Mouse (Mus musculus) spleen, adult 18-20 months (tissue): ENCODE measurements at regions not wholly inside any gene's neighbourhood (a gene's known extent, or its start where the extent isn't known, plus 50 kb on each side); places are given as distances from the start of the nearest gene placed in this dataset.

ENCODE experiments used
- DNase-seq, 2 experiments: peaks; one replicate each; pipeline ENCODE4 v3.0.0; 2022; ENCODE audit warnings: mixed read lengths in 2 of 2

DNA sequence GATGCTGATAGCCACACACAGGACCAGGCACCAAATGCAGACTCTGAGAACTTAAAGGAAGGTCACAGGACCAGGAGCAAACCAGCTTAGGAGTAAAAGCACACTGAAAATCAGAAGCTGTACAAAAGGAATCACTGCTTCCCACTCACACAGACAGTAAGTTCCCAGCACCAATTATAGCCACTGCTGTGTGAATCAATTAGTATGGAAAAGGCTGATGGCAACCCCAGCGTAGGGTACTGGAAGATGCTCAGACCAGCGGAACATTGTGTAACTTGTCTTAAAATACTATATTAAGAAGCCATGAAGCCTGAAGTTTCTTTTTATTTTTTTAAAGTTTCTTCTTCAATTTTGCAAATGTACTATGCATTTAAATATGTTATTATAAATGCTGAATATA is 115.8 kb downstream of the Lnpk start:
- DNase-seq = no peak

DNA sequence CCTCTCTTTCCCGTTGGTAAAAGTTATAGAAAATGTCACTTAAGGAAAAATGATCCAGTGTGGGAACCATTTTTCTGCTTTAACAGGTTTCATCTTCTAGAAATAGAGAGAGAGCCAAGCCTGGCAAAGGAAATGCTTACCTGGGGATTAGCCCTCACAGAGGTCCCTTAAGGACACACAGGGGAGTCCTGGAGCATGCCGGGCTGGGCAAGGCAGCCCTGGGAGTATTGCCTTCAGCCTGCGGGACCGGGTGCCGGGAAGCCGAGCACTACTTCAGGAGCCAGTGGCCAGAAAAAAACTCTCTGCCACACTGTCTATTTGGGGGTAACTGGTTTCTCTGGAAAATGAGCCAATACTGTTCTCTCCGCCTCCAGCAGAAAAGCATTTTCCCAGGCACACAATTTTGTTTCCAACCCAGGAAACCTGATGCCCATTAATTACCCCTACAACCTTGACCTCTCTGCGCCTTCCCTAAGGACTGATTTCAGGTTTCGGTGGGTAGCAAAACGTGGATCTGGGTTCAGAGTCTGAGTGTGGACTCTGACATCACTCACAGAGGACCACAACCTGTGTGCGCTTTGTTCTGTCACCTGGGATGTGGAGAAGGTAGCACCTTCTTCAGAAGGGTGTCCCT is 117.9 kb downstream of the Lnpk start:
- DNase-seq = no peak

DNA sequence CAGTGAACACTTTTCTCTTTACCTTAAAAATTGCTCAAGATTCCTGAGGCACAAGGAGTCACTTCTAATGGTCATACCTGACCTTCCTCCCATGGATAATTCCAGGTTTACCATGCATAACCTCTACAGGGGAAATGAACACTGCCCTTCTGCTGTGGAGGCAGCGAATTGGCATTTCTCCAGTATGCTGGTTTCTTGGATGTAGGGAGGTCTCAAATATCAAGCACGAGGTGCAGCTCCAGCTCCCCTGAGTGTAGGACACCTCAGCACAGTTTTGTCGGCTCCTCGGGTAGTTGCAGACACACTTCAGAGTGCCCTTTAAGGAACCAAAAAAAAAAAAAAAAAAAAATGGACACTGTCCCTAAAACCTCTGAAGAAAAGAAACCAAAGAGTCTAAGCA is 124.8 kb downstream of the Lnpk start:
- no peak for DNase-seq

DNA sequence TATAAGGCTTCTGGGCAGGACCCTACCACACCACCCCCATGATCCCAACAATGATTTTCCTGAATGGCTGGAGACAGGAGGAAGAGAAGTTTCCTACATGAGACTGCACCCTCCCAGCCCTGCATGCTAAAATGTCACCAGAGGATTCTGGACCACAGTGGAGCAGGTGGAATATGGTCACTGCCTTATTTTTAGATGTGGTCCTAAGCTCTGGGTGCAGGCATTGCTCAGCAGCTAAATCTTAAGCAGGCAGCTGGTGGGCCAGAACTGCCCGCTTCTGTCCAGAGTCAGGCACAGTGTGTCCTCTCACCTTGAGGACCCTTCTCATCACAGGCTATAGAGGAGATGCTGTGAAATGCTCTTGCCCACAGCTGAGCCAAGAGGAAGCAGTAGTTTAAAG is 126.6 kb downstream of the Lnpk start:
- no peak for DNase-seq

DNA sequence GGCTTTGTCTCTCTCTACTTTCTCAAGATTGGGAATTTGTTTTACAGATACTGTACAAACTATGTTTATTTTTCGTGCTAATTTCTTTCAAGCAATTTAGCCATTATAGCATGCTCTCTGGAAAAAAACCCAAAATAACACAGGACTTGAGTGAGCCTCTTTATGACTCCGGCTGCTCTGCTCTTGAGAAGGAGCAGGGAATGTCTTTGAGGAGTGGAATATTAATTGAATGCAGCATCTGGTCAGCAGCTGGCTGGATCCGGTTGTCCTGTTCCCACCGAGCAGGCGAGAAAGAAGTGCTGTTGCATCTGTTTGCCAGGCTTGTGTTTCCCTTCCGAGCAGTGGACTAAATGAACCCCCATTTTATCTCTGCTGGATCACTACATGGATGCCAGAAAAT is 127.7 kb downstream of the Lnpk start:
- no peak for DNase-seq

DNA sequence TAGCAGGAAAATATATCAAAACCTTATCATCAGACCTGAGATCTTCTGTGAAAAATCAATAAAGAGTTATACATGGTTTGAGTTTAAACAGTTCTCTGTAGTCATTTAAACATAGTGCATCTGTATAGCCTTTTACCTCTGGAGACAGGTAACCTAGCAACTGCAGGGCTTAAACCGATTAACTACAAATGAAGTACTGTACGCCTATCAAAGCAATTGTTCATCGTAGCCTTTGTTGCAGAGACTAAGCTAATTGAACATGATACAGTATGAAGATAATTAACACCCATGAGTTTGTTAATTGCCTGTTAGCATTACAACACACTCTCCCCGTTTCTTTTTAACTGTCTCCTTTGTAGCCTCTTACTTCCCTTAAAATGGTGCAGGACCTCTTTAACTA is 128.2 kb downstream of the Lnpk start:
- DNase-seq = no peak

DNA sequence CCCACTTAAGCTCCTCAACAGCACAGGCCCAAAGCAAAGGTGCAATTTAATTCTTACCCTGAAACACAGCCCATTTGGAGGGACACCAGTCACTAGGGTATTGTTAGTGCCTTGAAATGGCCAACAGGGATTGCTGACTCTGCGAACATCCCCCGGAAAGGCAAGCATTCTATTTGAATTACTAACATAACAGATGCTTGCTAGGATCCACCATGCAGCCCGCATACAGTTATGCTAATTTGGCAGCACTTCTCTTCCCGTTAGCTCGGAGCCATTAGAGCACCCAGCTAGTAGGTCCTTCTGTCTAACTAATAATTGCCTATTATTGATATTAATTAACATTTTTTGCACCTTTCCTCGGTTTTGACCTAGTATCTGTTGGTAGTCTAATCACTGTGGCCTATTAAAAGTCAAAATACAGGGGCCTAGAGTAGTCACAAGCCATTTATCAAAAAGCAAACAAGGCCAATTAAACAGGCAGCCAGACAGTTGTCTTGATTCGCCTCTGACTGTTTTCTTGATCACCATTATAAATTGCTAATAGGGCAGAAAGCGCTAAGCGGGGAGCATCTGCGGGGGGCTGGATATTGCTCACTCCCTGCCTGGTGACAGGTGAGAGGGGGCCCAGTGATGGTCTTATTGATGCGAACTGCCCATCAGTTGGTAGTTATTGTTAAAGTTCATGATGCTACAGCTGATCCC is 129.0 kb downstream of the Lnpk start:
- DNase-seq = no peak

DNA sequence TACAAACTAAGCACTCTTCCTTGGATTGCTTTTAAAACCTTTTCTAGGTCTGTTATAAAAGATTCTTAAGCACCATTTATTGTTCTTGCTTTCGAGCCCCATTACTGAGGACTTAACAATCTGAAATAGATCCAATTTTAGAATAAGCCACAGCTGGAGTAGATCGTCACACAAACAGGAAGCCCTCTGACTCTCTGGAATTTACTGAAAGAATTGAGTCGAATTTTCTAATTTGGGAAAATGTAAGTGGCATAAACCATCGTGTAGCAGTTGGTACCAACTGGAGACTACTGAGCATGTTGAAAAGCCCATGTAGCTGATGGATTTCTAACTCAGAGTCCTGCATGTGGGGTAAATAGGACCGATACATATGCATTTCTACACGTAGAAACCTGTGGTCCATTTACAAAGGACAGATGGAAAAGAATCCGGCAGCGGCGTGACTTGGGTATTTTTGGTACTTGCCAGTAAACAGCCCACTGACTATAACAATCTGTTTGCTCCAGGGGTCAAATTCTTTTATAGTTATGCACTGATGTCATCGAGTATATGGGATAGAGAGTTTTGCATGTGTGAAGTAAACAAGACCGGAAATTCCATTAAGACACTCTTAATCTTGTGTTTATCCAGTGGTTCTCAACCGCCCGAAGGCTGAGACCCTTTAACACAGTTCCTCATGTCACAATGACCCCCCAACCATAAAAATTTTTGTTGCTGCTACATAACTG is 143.9 kb downstream of the Lnpk start:
- no peak for DNase-seq

DNA sequence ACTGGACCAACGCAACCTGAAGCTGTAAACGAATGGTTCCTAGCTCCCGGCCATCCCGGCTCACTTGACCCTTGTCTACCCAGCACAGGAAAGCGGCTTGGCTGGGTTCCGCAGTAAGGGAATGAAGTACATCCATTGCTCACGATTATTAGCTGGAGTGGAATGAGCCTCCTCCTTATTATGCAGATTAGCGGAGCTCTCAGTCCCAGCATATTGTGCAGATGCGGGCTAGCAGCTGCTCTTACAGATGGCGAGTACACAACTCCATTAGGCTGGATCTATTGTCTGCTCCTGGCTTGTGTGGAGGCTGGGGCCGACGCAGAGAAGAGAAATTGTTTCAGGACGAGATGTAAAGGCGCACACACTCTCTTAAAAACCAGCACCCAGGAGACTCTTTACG is 152.5 kb downstream of the Lnpk start:
- no peak for DNase-seq

DNA sequence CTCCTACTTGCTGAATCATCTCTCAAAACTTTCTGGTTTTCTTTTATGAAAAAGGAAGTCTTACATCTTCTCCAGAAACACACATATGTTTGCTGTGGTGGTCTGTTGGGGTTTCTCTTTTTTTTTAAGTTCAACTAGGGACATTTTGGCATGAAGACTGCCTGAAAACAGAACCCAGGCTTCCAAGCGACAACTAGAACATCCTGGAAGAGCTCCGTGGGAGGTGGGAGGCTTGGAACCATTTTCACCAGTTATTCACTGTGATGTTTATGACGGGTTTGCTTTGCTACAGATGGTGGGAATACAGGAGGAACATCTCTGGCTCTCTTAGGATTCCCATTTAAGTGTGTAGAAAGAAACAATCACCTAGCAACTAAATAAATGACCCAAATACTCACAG is 154.5 kb downstream of the Lnpk start:
- no peak for DNase-seq

DNA sequence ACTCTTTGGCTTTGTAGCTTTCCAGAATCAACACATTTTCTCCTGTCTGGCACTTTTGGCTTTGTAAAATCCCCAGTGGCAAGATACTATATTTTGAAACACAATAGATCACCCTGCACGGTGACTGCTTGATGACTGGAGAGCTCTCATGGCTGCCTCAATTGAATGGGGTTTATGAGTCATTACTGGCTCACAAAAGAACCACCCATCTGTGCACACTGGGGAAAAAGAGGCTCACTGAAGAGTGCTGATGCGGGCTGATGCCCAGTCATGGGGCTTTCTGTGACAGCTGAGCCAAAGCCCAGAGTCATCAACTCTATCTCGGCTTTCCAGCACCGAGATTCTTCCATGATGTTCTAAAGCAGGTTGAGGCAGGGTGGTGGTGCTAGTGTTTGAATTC is 163.1 kb downstream of the Lnpk start:
- no peak for DNase-seq

DNA sequence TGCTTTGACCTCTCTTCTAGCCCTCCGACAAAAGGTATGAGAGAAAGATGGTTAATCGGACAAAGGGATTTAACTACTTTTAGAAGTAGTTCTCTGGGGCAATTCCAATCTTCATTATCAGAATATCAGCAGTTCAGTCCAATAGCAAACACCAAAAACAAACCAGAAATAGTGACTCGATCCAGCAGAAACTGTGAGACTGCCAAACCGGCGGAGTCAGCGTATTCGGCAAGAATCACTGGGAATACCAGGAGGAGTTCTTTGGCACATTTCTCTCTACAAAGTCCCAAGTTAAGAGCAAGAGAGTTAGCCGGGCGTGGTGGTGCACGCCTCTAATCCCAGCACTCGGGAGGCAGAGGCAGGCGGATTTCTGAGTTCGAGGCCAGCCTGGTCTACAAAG is 164.5 kb downstream of the Lnpk start:
- no peak for DNase-seq

DNA sequence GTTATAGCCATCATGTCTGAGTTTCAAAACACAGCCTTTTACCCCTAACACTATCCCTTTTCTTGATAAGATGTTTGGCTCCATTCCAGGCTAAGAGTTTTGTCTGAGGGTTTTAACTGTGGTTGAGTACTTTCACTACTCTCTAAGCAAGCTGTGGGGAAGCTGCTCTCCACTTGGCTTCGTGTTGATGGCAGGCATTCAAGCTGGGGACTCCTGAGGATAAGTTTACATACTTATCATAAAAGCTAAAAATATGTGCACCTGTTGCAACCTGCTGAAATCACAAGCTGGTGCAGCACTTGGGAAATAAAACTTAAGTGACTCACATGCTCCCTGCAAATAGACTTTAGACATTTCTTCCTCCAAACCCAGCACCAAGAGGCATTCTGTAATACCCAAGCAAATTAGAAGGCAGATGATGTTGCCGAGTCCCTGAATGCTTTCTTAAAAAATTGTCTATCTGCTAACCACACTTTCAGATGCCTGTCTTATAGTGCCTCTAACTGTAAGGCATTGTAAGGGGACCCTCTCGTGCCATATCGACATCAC is 169.3 kb downstream of the Lnpk start:
- no peak for DNase-seq

DNA sequence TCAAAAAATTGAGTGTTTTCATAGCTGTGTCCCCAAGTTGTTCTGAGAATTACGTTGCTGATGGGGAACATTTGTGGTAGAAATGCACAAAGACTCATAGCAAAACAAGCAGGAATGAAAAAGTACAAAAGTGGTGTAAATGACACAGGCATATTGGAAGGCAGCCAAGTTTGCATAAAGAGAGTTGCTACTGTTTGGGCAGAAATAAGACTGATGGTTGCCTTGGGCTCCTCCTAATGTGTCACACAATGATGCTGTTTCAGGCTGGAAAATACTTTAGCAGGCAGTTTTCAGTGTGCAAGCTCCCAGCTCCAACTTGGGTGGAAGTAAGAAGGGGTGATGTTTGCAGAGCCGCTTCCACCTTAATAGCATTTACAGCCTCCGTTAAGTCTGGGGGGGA is 174.7 kb downstream of the Lnpk start:
- DNase-seq = no peak

DNA sequence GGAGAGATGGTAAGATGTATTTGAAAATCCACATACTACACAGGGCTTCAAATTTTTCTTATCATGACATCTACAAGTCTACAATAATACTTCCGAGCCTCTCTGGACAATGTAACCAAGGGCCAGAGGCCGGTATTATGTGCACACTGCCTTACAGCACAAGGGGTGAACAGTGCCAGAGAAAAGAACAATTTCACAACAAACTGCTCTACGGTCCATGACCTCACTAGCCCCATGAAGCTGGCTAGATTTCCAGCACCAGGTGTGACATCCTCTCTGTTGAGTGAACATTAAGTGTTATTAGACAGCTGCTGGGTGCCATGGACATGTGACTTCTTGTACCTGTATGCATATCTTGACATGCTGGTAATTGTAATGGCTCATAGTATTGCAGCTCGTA is 188.2 kb downstream of the Lnpk start:
- DNase-seq = no peak

DNA sequence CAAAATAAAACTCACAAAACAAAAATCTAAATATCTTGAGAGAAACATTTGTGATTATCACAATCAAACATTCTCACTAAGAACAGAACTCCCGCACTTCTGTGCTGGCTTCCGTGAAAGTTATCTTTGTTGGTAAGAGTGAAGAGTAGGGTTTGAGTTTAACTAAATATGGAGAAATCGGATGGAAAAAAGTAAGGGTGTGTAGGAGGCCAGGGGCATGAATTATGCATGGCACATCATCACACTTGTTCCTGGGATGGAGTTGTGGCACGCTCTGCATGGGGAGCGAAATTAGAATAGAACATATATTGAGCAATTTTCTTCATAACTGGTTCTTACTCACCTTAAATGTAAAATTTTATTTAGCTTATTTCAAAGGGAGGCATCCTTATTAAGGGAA is 191.2 kb downstream of the Lnpk start:
- no peak for DNase-seq

DNA sequence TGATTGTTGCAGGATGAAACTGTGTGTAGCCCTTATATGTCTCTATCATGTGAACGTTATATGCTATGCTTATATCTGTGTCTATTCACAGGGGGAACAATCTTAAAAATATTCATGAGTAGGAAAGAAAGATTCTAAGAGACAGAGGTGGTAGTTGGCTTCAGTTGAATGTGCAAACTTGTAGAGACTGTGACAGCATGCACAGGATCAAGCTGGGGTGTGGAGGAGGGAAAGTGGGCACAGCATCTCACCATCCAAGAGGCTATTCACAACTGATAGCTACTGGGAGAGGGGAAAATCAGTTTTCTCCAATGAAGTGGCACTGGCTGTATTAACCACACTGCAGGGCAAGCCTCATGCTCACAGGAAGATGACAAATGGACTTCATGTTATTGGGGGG is 194.3 kb downstream of the Lnpk start:
- DNase-seq = no peak

DNA sequence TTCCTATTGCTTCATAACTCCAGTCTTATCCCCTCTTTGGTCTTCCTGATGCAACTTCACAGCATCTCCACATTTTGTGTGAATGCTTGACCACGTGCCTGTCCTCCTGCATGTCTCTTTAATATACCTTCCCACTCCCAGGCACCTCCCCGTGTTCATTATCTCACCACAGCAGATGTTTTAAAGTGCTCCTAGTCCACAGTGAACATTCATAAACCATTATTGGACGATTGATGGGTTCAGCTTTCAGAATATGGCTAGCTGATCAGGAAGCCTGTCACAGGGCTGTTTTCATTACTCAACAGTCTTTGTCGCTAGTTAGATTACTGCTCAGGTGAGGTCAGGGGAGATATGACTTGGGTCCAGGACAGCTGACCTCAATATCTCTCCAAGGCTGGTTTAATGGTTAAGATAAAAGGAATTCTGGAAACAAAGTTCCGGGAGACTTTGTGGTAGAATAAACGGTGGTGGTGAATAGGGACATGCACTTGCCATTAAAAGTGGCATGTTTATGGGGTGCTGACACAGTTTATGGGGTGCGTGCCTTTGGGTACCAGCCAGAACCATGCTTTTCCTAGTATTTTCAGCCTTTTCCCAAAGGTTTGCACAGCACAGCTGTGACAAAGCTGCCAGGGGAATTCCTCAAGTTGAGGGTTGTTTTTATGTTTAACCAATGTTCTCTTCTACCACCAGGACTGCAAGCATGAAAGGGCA is 198.5 kb downstream of the Lnpk start:
- no peak for DNase-seq

DNA sequence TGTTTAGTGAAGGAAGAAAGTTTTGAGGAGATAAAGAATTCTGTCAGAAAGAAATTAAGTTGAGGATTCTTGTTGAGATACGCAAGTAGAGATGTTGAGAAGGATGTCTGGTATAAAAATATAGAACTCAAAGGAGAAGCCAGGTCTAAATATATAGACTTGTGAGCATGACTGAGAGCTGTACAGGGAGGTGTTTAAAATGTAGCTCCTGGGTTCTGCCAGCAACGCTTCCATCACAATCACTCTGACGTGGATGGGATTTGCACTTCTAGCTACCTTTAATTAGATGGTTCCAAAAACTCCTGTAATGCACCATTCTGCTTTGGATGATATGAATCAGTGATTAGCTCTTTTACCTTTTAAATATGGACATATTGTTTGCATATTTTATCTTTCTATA is 200.5 kb downstream of the Lnpk start:
- DNase-seq = no peak

DNA sequence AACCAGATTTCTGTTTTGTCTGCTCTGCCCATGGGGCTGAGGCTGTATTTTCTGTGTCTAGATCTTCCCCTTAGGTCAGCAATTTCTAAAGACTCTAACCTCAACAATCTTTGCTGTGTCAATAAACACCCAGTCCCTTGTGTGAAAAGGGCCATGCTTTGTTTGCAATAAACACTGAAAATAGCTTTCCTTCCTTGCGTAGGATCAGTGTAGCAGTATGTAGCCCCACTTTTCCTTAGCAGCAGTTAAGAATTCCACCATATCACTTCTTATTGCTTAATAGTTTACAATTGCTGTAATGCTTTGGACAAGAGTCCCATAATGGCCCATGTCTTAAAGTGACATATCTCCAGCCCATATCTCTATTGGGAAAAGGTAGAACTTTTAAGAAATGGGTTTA is 205.3 kb downstream of the Lnpk start:
- DNase-seq = no peak

DNA sequence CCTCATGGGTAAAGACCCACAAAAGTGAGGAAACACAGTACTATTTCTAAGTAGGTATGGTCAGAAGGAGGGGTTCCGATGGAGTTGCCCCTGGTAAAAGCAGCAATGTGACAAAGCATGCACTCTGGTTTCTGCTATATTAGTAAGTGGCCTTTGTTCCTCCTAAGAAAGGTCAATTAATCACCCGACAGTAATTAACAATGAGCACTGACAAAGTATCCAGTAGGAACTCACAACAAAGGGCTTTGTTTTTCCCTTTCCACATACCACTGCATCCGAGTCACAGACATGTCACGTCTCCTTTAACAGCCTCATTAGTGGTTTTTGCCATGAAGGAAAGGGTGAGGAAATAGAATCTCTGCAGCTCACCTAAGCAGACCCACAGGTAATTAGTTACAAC is 206.2 kb downstream of the Lnpk start:
- DNase-seq = no peak

DNA sequence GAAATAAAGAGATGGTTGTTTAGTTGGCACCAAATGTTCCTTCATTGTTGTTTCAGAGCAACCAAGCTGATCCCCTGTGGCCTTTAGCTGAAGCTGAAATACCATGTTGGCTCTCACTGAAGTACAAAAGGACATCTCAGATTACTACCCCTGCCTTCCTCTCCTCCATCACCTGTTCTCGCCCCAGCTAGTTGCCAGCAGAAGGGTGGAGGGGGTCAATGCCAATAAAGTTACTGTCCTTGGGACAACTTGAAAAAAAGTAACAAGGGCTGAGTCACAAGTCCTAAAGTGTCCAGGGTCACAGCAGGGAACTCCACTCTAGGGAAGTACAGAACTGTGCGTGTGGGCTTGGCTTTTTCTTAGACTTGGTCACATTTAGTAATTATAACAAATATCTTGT is 216.0 kb downstream of the Lnpk start:
- DNase-seq = no peak

DNA sequence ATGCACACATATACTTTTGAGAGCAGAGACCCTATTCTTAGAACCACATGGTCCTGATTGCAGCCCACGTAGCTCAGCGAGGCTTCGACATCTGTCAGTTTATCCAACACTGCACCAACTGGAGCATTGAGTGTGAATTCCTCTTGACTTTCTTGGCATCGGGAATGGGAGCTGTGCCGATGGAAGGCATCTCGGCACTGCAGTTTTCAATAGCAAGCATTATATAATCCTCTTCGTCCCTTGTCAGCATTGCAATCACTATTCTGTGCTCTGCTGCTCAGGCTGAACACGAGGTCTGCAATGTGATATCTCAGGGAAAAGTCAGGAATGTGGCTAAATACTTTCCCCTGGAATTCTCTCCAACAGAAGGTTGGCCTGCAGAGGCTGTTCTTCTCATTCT is 224.6 kb downstream of the Lnpk start:
- no peak for DNase-seq

DNA sequence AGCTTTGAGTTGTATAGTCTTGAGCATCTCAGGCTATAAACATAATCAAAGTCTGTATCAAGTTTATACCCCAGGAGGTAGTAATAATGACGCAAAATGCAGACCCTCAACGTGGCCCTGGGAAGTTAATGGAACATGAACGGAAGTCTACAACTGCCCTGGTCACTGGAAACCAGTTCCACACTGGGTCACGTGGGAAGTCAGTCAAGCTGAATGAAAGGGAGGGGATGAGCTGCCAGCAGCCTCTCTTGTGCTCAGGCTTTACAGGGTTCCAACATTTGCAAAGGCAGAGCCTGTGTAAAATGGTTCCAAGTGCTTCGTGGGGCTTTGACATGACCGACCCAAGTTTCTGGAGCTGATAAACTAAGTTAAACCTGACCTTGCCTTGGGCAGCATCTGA is 229.4 kb downstream of the Lnpk start:
- no peak for DNase-seq
